Mouse (Mus musculus) embryonic facial prominence, embryonic 15.5 days (tissue): ENCODE data around the gene Cacna1c. TPM values are rescaled to one million over a fixed set of nuclear protein-coding genes. Genes with fewer than 3 reads are reported as not detected.
A peak's percentile ranks its signal among the peaks of the same experiment; 100 is the strongest.

ENCODE experiments used
- ATAC-seq: fragments of 200-750 bp; cut with Nextera tagmentation; 2 replicates; pipeline ENCODE4 v1.8.0; 2017; ENCODE audit warnings: low read depth, moderate TSS enrichment; ENCODE audit not compliant: insufficient number of reproducible peaks, low FRiP score, low TSS enrichment
- H3K27ac ChIP-seq: fragments of 300-500 bp; sonication (generic); replicated peaks from 2 replicates; pipeline ENCODE4 v1.5.1; 2015; ENCODE audit warnings: mild to moderate bottlenecking, inconsistent platforms
- H3K27me3 ChIP-seq: fragments of 300-500 bp; sonication (generic); 2 replicates; pipeline ENCODE4 v1.6.1; 2015; ENCODE audit warnings: inconsistent platforms
- H3K36me3 ChIP-seq: fragments of 300-500 bp; sonication (generic); 2 replicates; pipeline ENCODE4 v1.6.1; 2015; ENCODE audit warnings: mild to moderate bottlenecking, inconsistent platforms
- H3K4me1 ChIP-seq: fragments of 300-500 bp; sonication (generic); 2 replicates; pipeline ENCODE4 v1.6.1; 2015; ENCODE audit warnings: inconsistent platforms
- H3K4me2 ChIP-seq: fragments of 300-500 bp; sonication (generic); replicated peaks from 2 replicates; pipeline ENCODE4 v1.6.1; 2015; ENCODE audit warnings: mild to moderate bottlenecking, inconsistent platforms
- H3K4me3 ChIP-seq: fragments of 300-500 bp; sonication (generic); replicated peaks from 2 replicates; pipeline ENCODE4 v1.5.1; 2015; ENCODE audit warnings: mild to moderate bottlenecking, inconsistent platforms
- H3K9ac ChIP-seq: fragments of 300-500 bp; sonication (generic); 2 replicates; pipeline ENCODE4 v1.6.1; 2015; ENCODE audit warnings: inconsistent platforms
- H3K9me3 ChIP-seq: fragments of 300-500 bp; sonication (generic); replicated peaks from 2 replicates; pipeline ENCODE4 v1.6.1; 2016; ENCODE audit warnings: inconsistent platforms
- WGBS: fragments of 180-500 bp; shearing (Covaris S2); methylation state at CpG from one replicate; pipeline ENCODE4 v1.1.7; 2015; 5-methylcytosine and 5-hydroxymethylcytosine counted together
- polyA plus RNA-seq: library from polyadenylated mRNA; unstranded; fragments of >200 nt; fragmentation: Nextera tagmentation; extraction: Ambion mirVana; gene quantifications from 2 replicates; pipeline ENCODE4 v1.2.1, GENCODE M21; 2015

Gene Cacna1c
- polyA plus RNA-seq, 1 experiment from 2014 or later: 5.0 TPM

GRCm38 (mm10) chr6:119072772-119073171, 123.4 kb downstream of the Cacna1c start:
- Histone ChIP-seq H3K27ac (no peak overlapping the region), H3K27me3 (no peaks in the 10 kb centered on the region), H3K4me2 (no peak overlapping the region), H3K9ac (no peak overlapping the region), H3K9me3 (no peaks in the 10 kb centered on the region), H3K36me3 (no peaks in the 10 kb centered on the region), H3K4me3 (no peak overlapping the region), H3K4me1 (peaks cover 9% of the 10 kb centered on the region; the same call in 1 of the 2 replicates)
- no peak for ATAC-seq
- WGBS: 30% methylated on average over 7 of the region's 7 CpGs

- H3K9me3 ChIP-seq: no peaks in the 10 kb centered on the region
- H3K27ac ChIP-seq: no peak overlapping the region
- no peaks in the 10 kb centered on the region for H3K36me3 ChIP-seq
- ATAC-seq: no peak
- no peak overlapping the region for H3K9ac ChIP-seq
- no peaks in the 10 kb centered on the region for H3K27me3 ChIP-seq
- peaks cover 18% of the 10 kb centered on the region for H3K4me1 ChIP-seq
- H3K4me2 ChIP-seq: no peak overlapping the region
- WGBS: 78% methylated on average over 4 of the region's 4 CpGs
- no peak overlapping the region for H3K4me3 ChIP-seq
Observed at GRCm38 (mm10) chr6:119070771-119071170, 125.4 kb downstream of the Cacna1c start.

- no peaks in the 10 kb centered on the region for H3K9me3 ChIP-seq
- peaks cover 20% of the 10 kb centered on the region for H3K4me1 ChIP-seq
- no peak overlapping the region for H3K27ac ChIP-seq
- H3K9ac ChIP-seq: no peak overlapping the region
- H3K36me3 ChIP-seq: no peaks in the 10 kb centered on the region
- H3K4me2 ChIP-seq: no peak overlapping the region
- no peak overlapping the region for H3K4me3 ChIP-seq
- WGBS: 90% methylated on average over 3 of the region's 3 CpGs
- H3K27me3 ChIP-seq: no peaks in the 10 kb centered on the region
- ATAC-seq: no peak
Observed at GRCm38 (mm10) chr6:119070351-119070750, 125.9 kb downstream of the Cacna1c start.

GRCm38 (mm10) chr6:119069145-119069544, 127.1 kb downstream of the Cacna1c start:
- no peak for ATAC-seq
- Histone ChIP-seq H3K9me3 (no peaks in the 10 kb centered on the region), H3K4me2 (no peak overlapping the region), H3K9ac (no peak overlapping the region), H3K4me3 (no peak overlapping the region), H3K27me3 (no peaks in the 10 kb centered on the region), H3K36me3 (no peaks in the 10 kb centered on the region), H3K27ac (no peak overlapping the region), H3K4me1 (peaks cover 31% of the 10 kb centered on the region)
- 79% methylated on average over 5 of the region's 5 CpGs for WGBS

GRCm38 (mm10) chr6:119068650-119069049, 127.6 kb downstream of the Cacna1c start:
- ATAC-seq: no peak
- no peak overlapping the region for H3K4me3 ChIP-seq
- no peak overlapping the region for H3K4me2 ChIP-seq
- H3K27me3 ChIP-seq: no peaks in the 10 kb centered on the region
- H3K4me1 ChIP-seq: peaks cover 33% of the 10 kb centered on the region
- WGBS: 66% methylated on average over 4 of the region's 4 CpGs
- no peaks in the 10 kb centered on the region for H3K36me3 ChIP-seq
- H3K27ac ChIP-seq: no peak overlapping the region
- H3K9ac ChIP-seq: no peak overlapping the region
- H3K9me3 ChIP-seq: no peaks in the 10 kb centered on the region

- H3K4me2 ChIP-seq: no peak overlapping the region
- H3K9me3 ChIP-seq: no peaks in the 10 kb centered on the region
- H3K27me3 ChIP-seq: no peaks in the 10 kb centered on the region
- no peak overlapping the region for H3K4me3 ChIP-seq
- H3K9ac ChIP-seq: no peak overlapping the region
- no peak overlapping the region for H3K27ac ChIP-seq
- peaks cover 31% of the 10 kb centered on the region for H3K4me1 ChIP-seq
- H3K36me3 ChIP-seq: no peaks in the 10 kb centered on the region
- WGBS: 82% methylated on average over 5 of the region's 5 CpGs
- ATAC-seq: no peak
Observed at GRCm38 (mm10) chr6:119064961-119065360, 131.3 kb downstream of the Cacna1c start.

- Histone ChIP-seq H3K4me1 (peaks cover 31% of the 10 kb centered on the region), H3K36me3 (no peaks in the 10 kb centered on the region), H3K27ac (no peak overlapping the region), H3K9me3 (no peaks in the 10 kb centered on the region), H3K4me2 (no peak overlapping the region), H3K9ac (no peak overlapping the region), H3K27me3 (no peaks in the 10 kb centered on the region), H3K4me3 (no peak overlapping the region)
- WGBS: 78% methylated on average over 9 of the region's 9 CpGs
- no peak for ATAC-seq
Observed at GRCm38 (mm10) chr6:119064430-119064829, 131.8 kb downstream of the Cacna1c start.

- no peaks in the 10 kb centered on the region for H3K27me3 ChIP-seq
- H3K4me1 ChIP-seq: peaks cover 31% of the 10 kb centered on the region
- no peak overlapping the region for H3K9ac ChIP-seq
- no peak overlapping the region for H3K27ac ChIP-seq
- no peak overlapping the region for H3K4me3 ChIP-seq
- ATAC-seq: no peak
- H3K36me3 ChIP-seq: no peaks in the 10 kb centered on the region
- H3K4me2 ChIP-seq: no peak overlapping the region
- H3K9me3 ChIP-seq: no peaks in the 10 kb centered on the region
Observed at GRCm38 (mm10) chr6:119062695-119063094, 133.5 kb downstream of the Cacna1c start.

GRCm38 (mm10) chr6:119058896-119059295, 137.3 kb downstream of the Cacna1c start:
- H3K27me3 ChIP-seq: no peaks in the 10 kb centered on the region
- no peak overlapping the region for H3K9ac ChIP-seq
- H3K9me3 ChIP-seq: no peaks in the 10 kb centered on the region
- no peak overlapping the region for H3K27ac ChIP-seq
- 0 out of 2 replicates have a peak, but pooled peaks cover 3% of the 10 kb centered on the region for H3K36me3 ChIP-seq
- H3K4me2 ChIP-seq: no peak overlapping the region
- WGBS: 71% methylated on average over 3 of the region's 3 CpGs
- H3K4me1 ChIP-seq: peaks cover 7% of the 10 kb centered on the region; the same call in 1 of the 2 replicates
- ATAC-seq: no peak
- H3K4me3 ChIP-seq: no peak overlapping the region

GRCm38 (mm10) chr6:119058461-119058860, 137.8 kb downstream of the Cacna1c start:
- Histone ChIP-seq H3K9me3 (no peaks in the 10 kb centered on the region), H3K27me3 (no peaks in the 10 kb centered on the region), H3K27ac (no peak overlapping the region), H3K4me1 (peaks cover 9% of the 10 kb centered on the region; the same call in 1 of the 2 replicates), H3K4me2 (no peak overlapping the region), H3K36me3 (0 out of 2 replicates have a peak, but pooled peaks cover 3% of the 10 kb centered on the region), H3K9ac (no peak overlapping the region), H3K4me3 (no peak overlapping the region)
- WGBS: 86% methylated on average over 8 of the region's 8 CpGs
- ATAC-seq: no peak

- H3K4me3 ChIP-seq: no peak overlapping the region
- no peak overlapping the region for H3K4me2 ChIP-seq
- peaks cover 14% of the 10 kb centered on the region for H3K4me1 ChIP-seq
- ATAC-seq: 0 out of 2 replicates have a peak, but pooled peaks have one; percentile 16
- H3K36me3 ChIP-seq: 0 out of 2 replicates have a peak, but pooled peaks cover 3% of the 10 kb centered on the region
- no peak overlapping the region for H3K27ac ChIP-seq
- no peak overlapping the region for H3K9ac ChIP-seq
- no peaks in the 10 kb centered on the region for H3K27me3 ChIP-seq
- 87% methylated on average over 15 of the region's 15 CpGs for WGBS
- H3K9me3 ChIP-seq: no peaks in the 10 kb centered on the region
Observed at GRCm38 (mm10) chr6:119057076-119057479, 139.1 kb downstream of the Cacna1c start.

- Histone ChIP-seq H3K4me2 (no peak overlapping the region; the same call in 1 of the 2 replicates), H3K9ac (no peak overlapping the region), H3K27me3 (no peaks in the 10 kb centered on the region), H3K36me3 (0 out of 2 replicates have a peak, but pooled peaks cover 3% of the 10 kb centered on the region), H3K9me3 (no peaks in the 10 kb centered on the region), H3K4me3 (no peak overlapping the region), H3K27ac (peak overlapping the region; percentile 65; the same call in 1 of the 2 replicates), H3K4me1 (peaks cover 21% of the 10 kb centered on the region)
- 47% methylated on average over 10 of the region's 10 CpGs for WGBS
- no peak for ATAC-seq
Observed at GRCm38 (mm10) chr6:119052801-119053200, 143.4 kb downstream of the Cacna1c start.
